Mouse (Mus musculus): ENCODE data around the gene Gm28729.

DNA sequence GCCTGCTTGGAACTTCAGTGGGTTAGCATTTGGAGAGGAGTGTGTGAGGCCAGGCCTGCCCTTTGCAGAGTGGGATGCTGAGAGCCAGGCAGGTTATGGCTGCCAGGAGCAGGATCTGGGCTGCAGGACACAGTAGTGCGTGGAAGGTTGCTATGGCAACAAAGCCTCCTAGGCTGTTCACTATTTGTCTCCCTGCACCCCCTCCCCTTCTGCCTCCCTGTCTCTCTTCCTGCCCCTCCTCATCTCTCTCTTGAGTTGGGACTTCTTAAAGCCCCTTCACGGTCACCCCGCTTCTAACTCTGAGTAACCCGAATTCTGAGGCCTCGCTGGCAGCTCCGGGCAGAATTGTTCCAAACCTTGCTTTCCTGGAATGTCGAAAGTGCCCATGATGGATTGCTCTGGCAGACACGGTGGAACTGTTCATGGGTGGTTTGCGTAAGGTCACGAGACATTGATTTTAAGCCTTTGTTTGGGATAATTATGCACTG, 19.0 kb downstream of the Gm28729 start:
- no peak for TF ChIP-seq CTCF (IDR thresholded peaks at IDR 0.05; ENCODE audit: low read depth, low read length)
- no peak for TF ChIP-seq GATA1 (IDR thresholded peaks at IDR 0.05; ENCODE audit: borderline replicate concordance, low read length)
